Mouse (Mus musculus) right cerebral cortex, postnatal 4 days (tissue): Measurements from ENCODE around the gene Exoc6b.

ENCODE experiments used
- DNase-seq: peaks from one replicate; pipeline ENCODE4 v3.0.0-alpha.2; 2022

Exoc6b gene

GRCm38 (mm10) chr6:84968531-84968930 lies 100.8 kb downstream of the Exoc6b start:
- DNase-seq, result no peak

- no peak for DNase-seq
Observed at GRCm38 (mm10) chr6:84964729-84965415, 104.4 kb downstream of the Exoc6b start.

- no peak for DNase-seq
Observed at GRCm38 (mm10) chr6:84963044-84963443, 106.3 kb downstream of the Exoc6b start.

GRCm38 (mm10) chr6:84961763-84962162 lies 107.5 kb downstream of the Exoc6b start:
- no peak for DNase-seq

GRCm38 (mm10) chr6:84959520-84959919 lies 109.8 kb downstream of the Exoc6b start:
- no peak for DNase-seq

- DNase-seq, result no peak
Observed at GRCm38 (mm10) chr6:84951621-84952020, 117.7 kb downstream of the Exoc6b start.

- DNase-seq, result no peak
Observed at GRCm38 (mm10) chr6:84946569-84946968, 122.7 kb downstream of the Exoc6b start.

- DNase-seq, result no peak
Observed at GRCm38 (mm10) chr6:84946106-84946505, 123.2 kb downstream of the Exoc6b start.

- DNase-seq, result no peak
Observed at GRCm38 (mm10) chr6:84932953-84933921, 136.1 kb downstream of the Exoc6b start.

GRCm38 (mm10) chr6:84931051-84931450 lies 138.3 kb downstream of the Exoc6b start:
- no peak for DNase-seq

- DNase-seq, result no peak
Observed at GRCm38 (mm10) chr6:84926066-84926465, 143.2 kb downstream of the Exoc6b start.

GRCm38 (mm10) chr6:84923760-84924221 lies 145.5 kb downstream of the Exoc6b start:
- DNase-seq, result no peak

GRCm38 (mm10) chr6:84916291-84916690 lies 153.0 kb downstream of the Exoc6b start:
- DNase-seq, result peak; percentile 25

GRCm38 (mm10) chr6:84912434-84912833 lies 156.9 kb downstream of the Exoc6b start:
- no peak for DNase-seq

GRCm38 (mm10) chr6:84899002-84899774 lies 170.1 kb downstream of the Exoc6b start:
- no peak for DNase-seq

- no peak for DNase-seq
Observed at GRCm38 (mm10) chr6:84893773-84894095, 175.6 kb downstream of the Exoc6b start.

- DNase-seq, result no peak
Observed at GRCm38 (mm10) chr6:84892926-84893772, 176.2 kb downstream of the Exoc6b start.

GRCm38 (mm10) chr6:84886551-84886950 lies 182.8 kb downstream of the Exoc6b start:
- no peak for DNase-seq

GRCm38 (mm10) chr6:84885080-84885479 lies 184.2 kb downstream of the Exoc6b start:
- no peak for DNase-seq

GRCm38 (mm10) chr6:84883720-84884119 lies 185.6 kb downstream of the Exoc6b start:
- no peak for DNase-seq

- DNase-seq, result no peak
Observed at GRCm38 (mm10) chr6:84882663-84883517, 186.4 kb downstream of the Exoc6b start.
